Comparison of ENCODE assay signal across 28 mouse cellular contexts in genomic region chr3:63390774-63391173, GRCm38 (mm10).
"Had no signal": no experiment of that assay in that cellular context is flagged by ENCODE, and none has a peak within 500 bp of the region (broad histone marks: within the 10 kb centered on the region; RNA-seq: fewer than 3 reads in every experiment).

No protein-coding gene starts in this region.

- H3K4me1 ChIP-seq: embryonic facial prominence, embryonic 10.5 days; embryonic facial prominence, embryonic 12.5 days; embryonic facial prominence, embryonic 13.5 days; embryonic facial prominence, embryonic 15.5 days; forebrain, embryonic 10.5 days; forebrain, embryonic 12.5 days; forebrain, embryonic 13.5 days; forebrain, embryonic 15.5 days had no signal

- DNase-seq: cerebellum, adult 2 months; cerebellum, adult 8-10 months; cerebellum, adult 9-10 months; cerebellum, adult 9-11 months; cerebellum, postnatal 10 days; cerebellum, postnatal 14 days; cerebellum, postnatal 25 days; cerebellum, postnatal 36 days; embryo, embryonic 11 days; forebrain, postnatal 0 days; gastrocnemius, adult 2 months; gastrocnemius, postnatal 10 days; gastrocnemius, postnatal 14 days; gastrocnemius, postnatal 25 days; gastrocnemius, postnatal 36 days; heart, adult 11 months; heart, adult 18-20 months had no signal

- H3K36me3 ChIP-seq: embryonic facial prominence, embryonic 10.5 days; embryonic facial prominence, embryonic 12.5 days; embryonic facial prominence, embryonic 13.5 days; embryonic facial prominence, embryonic 15.5 days; forebrain, embryonic 10.5 days; forebrain, embryonic 12.5 days; forebrain, embryonic 15.5 days had no signal

- H3K9ac ChIP-seq: embryonic facial prominence, embryonic 12.5 days; embryonic facial prominence, embryonic 13.5 days; embryonic facial prominence, embryonic 15.5 days; forebrain, embryonic 12.5 days; forebrain, embryonic 13.5 days; forebrain, embryonic 15.5 days; forebrain, postnatal 0 days had no signal

- H3K4me3 ChIP-seq: embryonic facial prominence, embryonic 10.5 days; embryonic facial prominence, embryonic 12.5 days; embryonic facial prominence, embryonic 13.5 days; embryonic facial prominence, embryonic 15.5 days; erythroblast, embryonic 14.5 days; forebrain, embryonic 10.5 days; forebrain, embryonic 12.5 days; forebrain, embryonic 13.5 days; forebrain, embryonic 15.5 days; gastrocnemius, adult 2 months had no signal

- H3K9me3 ChIP-seq: embryonic facial prominence, embryonic 10.5 days; embryonic facial prominence, embryonic 12.5 days; embryonic facial prominence, embryonic 13.5 days; embryonic facial prominence, embryonic 15.5 days; forebrain, embryonic 10.5 days; forebrain, embryonic 12.5 days; forebrain, embryonic 13.5 days; forebrain, embryonic 15.5 days had no signal

- H3K27me3 ChIP-seq: embryonic facial prominence, embryonic 12.5 days; embryonic facial prominence, embryonic 13.5 days; embryonic facial prominence, embryonic 15.5 days; forebrain, embryonic 12.5 days; forebrain, embryonic 13.5 days; forebrain, embryonic 15.5 days had no signal

- ATAC-seq: forebrain, embryonic 13.5 days; forebrain, embryonic 14.5 days; forebrain, embryonic 15.5 days; forebrain, embryonic 16.5 days; forebrain, postnatal 0 days had no signal

- H3K27ac ChIP-seq: embryonic facial prominence, embryonic 10.5 days; embryonic facial prominence, embryonic 12.5 days; embryonic facial prominence, embryonic 13.5 days; embryonic facial prominence, embryonic 15.5 days; forebrain, embryonic 10.5 days; forebrain, embryonic 12.5 days; forebrain, embryonic 13.5 days; forebrain, embryonic 15.5 days; gastrocnemius, adult 2 months had no signal

- H3K4me2 ChIP-seq: embryonic facial prominence, embryonic 12.5 days; embryonic facial prominence, embryonic 13.5 days; embryonic facial prominence, embryonic 15.5 days; forebrain, embryonic 12.5 days; forebrain, embryonic 13.5 days; forebrain, embryonic 15.5 days had no signal
